In the genomic region with DNA sequence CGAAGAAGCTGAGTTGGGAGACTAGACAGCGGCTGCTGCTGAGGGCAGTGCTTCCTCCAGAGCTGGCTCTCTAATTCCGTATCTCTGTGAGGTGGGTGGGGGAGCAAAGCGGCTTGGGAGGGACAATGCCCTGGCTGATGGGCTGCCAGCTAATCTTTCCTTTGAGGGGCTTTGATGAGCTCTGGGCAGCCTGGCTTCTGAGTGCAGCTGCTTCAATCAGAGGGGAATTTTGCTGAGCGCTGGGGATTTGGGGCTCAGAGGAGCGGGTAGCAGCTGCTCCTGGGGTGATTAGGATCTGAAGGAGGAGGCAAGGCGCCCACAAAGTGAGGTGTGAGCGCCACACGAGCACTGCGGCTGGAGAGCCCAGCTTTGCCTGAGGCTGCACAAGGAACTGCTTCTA, we compare ENCODE assay signal across 18 mouse cellular contexts.
DNase-seq lines count a peak whose midpoint lies in the region; ATAC-seq lines count a peak whose summit lies in the region.
"Had no signal": no experiment of that assay in that cellular context is flagged by ENCODE, and none has a peak within 500 bp of the region (broad histone marks: within the 10 kb centered on the region; RNA-seq: fewer than 3 reads in every experiment).

No protein-coding gene starts in this region.

- H3K9me3 ChIP-seq in embryonic facial prominence, embryonic 14.5 days (ENCODE audit: control insufficient read depth, low read length), result no peaks in the 10 kb centered on the region
- H3K9me3 ChIP-seq in embryonic facial prominence, embryonic 10.5 days, result no peaks in the 10 kb centered on the region
- no peaks in the 10 kb centered on the region for H3K9me3 ChIP-seq in forebrain, embryonic 11.5 days (ENCODE audit: control insufficient read depth, low read length)
- no peaks in the 10 kb centered on the region for H3K9me3 ChIP-seq in hindbrain, embryonic 16.5 days (ENCODE audit: control insufficient read depth, low read length)
- H3K9me3 ChIP-seq: heart, embryonic 12.5 days had no signal

- H3K4me3 ChIP-seq in embryonic facial prominence, embryonic 14.5 days (ENCODE audit: low read depth, low read length), result no peak overlapping the region
- H3K4me3 ChIP-seq in embryonic facial prominence, embryonic 10.5 days, result no peak overlapping the region
- no peak overlapping the region for H3K4me3 ChIP-seq in forebrain, embryonic 11.5 days (ENCODE audit: low read depth, low read length)
- H3K4me3 ChIP-seq in hindbrain, embryonic 16.5 days (ENCODE audit: low read length), result no peak overlapping the region
- H3K4me3 ChIP-seq: heart, embryonic 12.5 days; myocyte had no signal

- H3K27me3 ChIP-seq in embryonic facial prominence, embryonic 14.5 days (replicated peaks; ENCODE audit: control insufficient read depth, insufficient read depth, low read length), result peaks cover 13% of the 10 kb centered on the region; the same call in 1 of the 2 replicates
- H3K27me3 ChIP-seq in embryonic facial prominence, embryonic 10.5 days (replicated peaks; ENCODE audit: low read depth, poor library complexity, severe bottlenecking), result peaks cover 14% of the 10 kb centered on the region; the same call in 1 of the 2 replicates
- no peaks in the 10 kb centered on the region for H3K27me3 ChIP-seq in forebrain, embryonic 11.5 days (ENCODE audit: control insufficient read depth, insufficient read depth, low read length)
- no peaks in the 10 kb centered on the region; the same call in 1 of the 2 replicates for H3K27me3 ChIP-seq in hindbrain, embryonic 16.5 days (replicated peaks; ENCODE audit: control insufficient read depth, insufficient read depth, low read length)

- H3K4me2 ChIP-seq in embryonic facial prominence, embryonic 14.5 days (ENCODE audit: low read depth, low read length), result no peak overlapping the region
- H3K4me2 ChIP-seq in forebrain, embryonic 11.5 days (ENCODE audit: low read depth, low read length, severe bottlenecking), result no peak overlapping the region
- no peak overlapping the region for H3K4me2 ChIP-seq in hindbrain, embryonic 16.5 days (ENCODE audit: low read length)
- H3K4me2 ChIP-seq: heart, embryonic 12.5 days; lung, embryonic 14.5 days had no signal

- peak; percentile 56 for DNase-seq in embryonic facial prominence, embryonic 14.5 days (ENCODE audit: low spot score)
- no peak for DNase-seq in embryonic facial prominence, embryonic 10.5 days (ENCODE audit: low spot score)
- peak; percentile 52 for DNase-seq in forebrain, embryonic 11.5 days (ENCODE audit: low spot score)
- DNase-seq in retina, adult 2 months (ENCODE audit: low read depth, low spot score), result peak; percentile 59
- no peak for DNase-seq in gastrocnemius, postnatal 4 days (ENCODE audit: low spot score in 2 of 2)
- no peak for DNase-seq in thymus, adult 18-20 months
- no peak for DNase-seq in urinary bladder, postnatal 10 days (ENCODE audit: low spot score)
- DNase-seq: adrenal gland, postnatal 36 days; cerebellum, postnatal 25 days; gastrocnemius, postnatal 36 days; heart, postnatal 36 days; kidney, postnatal 10 days; liver; lung, embryonic 14.5 days had no signal

- H3K4me1 ChIP-seq in embryonic facial prominence, embryonic 14.5 days (ENCODE audit: control insufficient read depth, insufficient read depth, low read length), result no peaks in the 10 kb centered on the region
- H3K4me1 ChIP-seq in embryonic facial prominence, embryonic 10.5 days, result 0 out of 2 replicates have a peak, but pooled peaks cover 4% of the 10 kb centered on the region
- 0 out of 2 replicates have a peak, but pooled peaks cover 2% of the 10 kb centered on the region for H3K4me1 ChIP-seq in forebrain, embryonic 11.5 days (replicated peaks; ENCODE audit: control insufficient read depth, insufficient read depth, low read length)
- H3K4me1 ChIP-seq in hindbrain, embryonic 16.5 days (ENCODE audit: control insufficient read depth, insufficient read depth, low read depth, low read length), result peaks cover 7% of the 10 kb centered on the region
- H3K4me1 ChIP-seq: heart, embryonic 12.5 days had no signal

- H3K27ac ChIP-seq in embryonic facial prominence, embryonic 14.5 days (replicated peaks; ENCODE audit: low read depth, low read length), result no peak overlapping the region
- no peak overlapping the region for H3K27ac ChIP-seq in embryonic facial prominence, embryonic 10.5 days (replicated peaks)
- 0 out of 2 replicates have a peak overlapping the region, but pooled peaks have one; percentile 31 for H3K27ac ChIP-seq in forebrain, embryonic 11.5 days (ENCODE audit: low read depth, low read length)
- no peak overlapping the region for H3K27ac ChIP-seq in hindbrain, embryonic 16.5 days (ENCODE audit: low read depth, low read length)

- no peaks in the 10 kb centered on the region for H3K36me3 ChIP-seq in embryonic facial prominence, embryonic 14.5 days (ENCODE audit: control insufficient read depth, insufficient read depth, low read length)
- no peaks in the 10 kb centered on the region for H3K36me3 ChIP-seq in embryonic facial prominence, embryonic 10.5 days (replicated peaks)
- H3K36me3 ChIP-seq in forebrain, embryonic 11.5 days (ENCODE audit: control insufficient read depth, insufficient read depth, low read length), result no peaks in the 10 kb centered on the region
- no peaks in the 10 kb centered on the region for H3K36me3 ChIP-seq in hindbrain, embryonic 16.5 days (ENCODE audit: control insufficient read depth, insufficient read depth, low read length)
- H3K36me3 ChIP-seq: heart, embryonic 12.5 days had no signal

- peak; percentile 45; the same call in 1 of the 2 replicates for ATAC-seq in embryonic facial prominence, embryonic 14.5 days (ENCODE audit: low read depth)
- no peak; the same call in 1 of the 2 replicates for ATAC-seq in forebrain, embryonic 11.5 days (replicated peaks; ENCODE audit: low FRiP score)
- no peak for ATAC-seq in hindbrain, embryonic 16.5 days
- ATAC-seq: intestine, embryonic 16.5 days had no signal

- WGBS in embryonic facial prominence, embryonic 14.5 days, result 7% methylated on average over 10 of the region's 10 CpGs
- 12% methylated on average over 10 of the region's 10 CpGs for WGBS in embryonic facial prominence, embryonic 10.5 days
- WGBS in forebrain, embryonic 11.5 days, result 5% methylated on average over 10 of the region's 10 CpGs
- WGBS in hindbrain, embryonic 16.5 days, result 13% methylated on average over 10 of the region's 10 CpGs

- no peak overlapping the region for H3K9ac ChIP-seq in embryonic facial prominence, embryonic 14.5 days (ENCODE audit: low read depth, low read length)
- H3K9ac ChIP-seq in forebrain, embryonic 11.5 days (ENCODE audit: low read length), result no peak overlapping the region; the same call in 1 of the 2 replicates
- 0 out of 2 replicates have a peak overlapping the region, but pooled peaks have one; percentile 15 for H3K9ac ChIP-seq in hindbrain, embryonic 16.5 days (ENCODE audit: low read depth, low read length)
- H3K9ac ChIP-seq: heart, embryonic 12.5 days; lung, embryonic 14.5 days had no signal

Comparison
In these comparisons a context has a peak if more than half of its experiments do, and no peak if none do; other contexts are left out.
1. DNase-seq: peak in embryonic facial prominence, embryonic 14.5 days (single experiment), forebrain, embryonic 11.5 days (single experiment) and retina, adult 2 months (single experiment); none in embryonic facial prominence, embryonic 10.5 days (single experiment), gastrocnemius, postnatal 4 days (0 of 2), thymus, adult 18-20 months (0 of 2) and urinary bladder, postnatal 10 days (single experiment).